Mouse (Mus musculus) hindbrain, embryonic 13.5 days (tissue): ENCODE measurements around the gene Zfp526. TPM values are rescaled to one million over a fixed set of nuclear protein-coding genes. Genes with fewer than 3 reads are reported as not detected.
A peak's percentile ranks its signal among the peaks of the same experiment; 100 is the strongest.

Source experiments
- ATAC-seq: fragments of 200-750 bp; cut with Nextera tagmentation; 2 replicates; pipeline ENCODE4 v1.8.0; 2017; ENCODE audit warnings: moderate TSS enrichment; ENCODE audit not compliant: low FRiP score
- H3K27ac ChIP-seq: fragments of 300-500 bp; sonication (generic); 2 replicates; pipeline ENCODE4 v1.5.1; 2015; ENCODE audit warnings: inconsistent platforms, mild to moderate bottlenecking, moderate library complexity
- H3K27me3 ChIP-seq: fragments of 300-500 bp; sonication (generic); 2 replicates; pipeline ENCODE4 v1.6.1; 2015; ENCODE audit warnings: mild to moderate bottlenecking, inconsistent platforms
- H3K36me3 ChIP-seq: fragments of 300-500 bp; sonication (generic); 2 replicates; pipeline ENCODE4 v1.6.1; 2015; ENCODE audit warnings: mild to moderate bottlenecking, inconsistent platforms
- H3K4me1 ChIP-seq: fragments of 300-500 bp; sonication (generic); replicated peaks from 2 replicates; pipeline ENCODE4 v1.6.1; 2015; ENCODE audit warnings: inconsistent platforms
- H3K4me2 ChIP-seq: fragments of 300-500 bp; sonication (generic); 2 replicates; pipeline ENCODE4 v1.6.1; 2015; ENCODE audit warnings: inconsistent platforms, mild to moderate bottlenecking, moderate library complexity
- H3K4me3 ChIP-seq: fragments of 300-500 bp; sonication (generic); 2 replicates; pipeline ENCODE4 v1.5.1; 2015; ENCODE audit warnings: mild to moderate bottlenecking, inconsistent platforms
- H3K9ac ChIP-seq: fragments of 300-500 bp; sonication (generic); 2 replicates; pipeline ENCODE4 v1.6.1; 2015; ENCODE audit warnings: mild to moderate bottlenecking, inconsistent platforms
- H3K9me3 ChIP-seq: fragments of 300-500 bp; sonication (generic); 2 replicates; pipeline ENCODE4 v1.6.1; 2016; ENCODE audit warnings: inconsistent platforms
- WGBS: fragments of 180-500 bp; shearing (Covaris S2); methylation state at CpG from one replicate; pipeline ENCODE4 v1.1.7; 2015; 5-methylcytosine and 5-hydroxymethylcytosine counted together
- polyA plus RNA-seq: library from polyadenylated mRNA; unstranded; fragments of >200 nt; fragmentation: Nextera tagmentation; extraction: Ambion mirVana; gene quantifications from 2 replicates; pipeline ENCODE4 v1.2.1, GENCODE M21; 2015

Gene Zfp526
- 1.6 and 1.9 TPM in 2 replicates for polyA plus RNA-seq

GRCm38 (mm10) chr7:25221102-25221883, at the start of gene Zfp526:
Zfp526 (plus strand) TSS chr7:25221425.
- Histone ChIP-seq H3K36me3 (peaks cover 36% of the 10 kb centered on the region), H3K27me3 (no peaks in the 10 kb centered on the region), H3K9ac (peak within 1 kb of the TSS; percentile 79), H3K4me3 (peak within 1 kb of the TSS; percentile 73), H3K9me3 (no peaks in the 10 kb centered on the region), H3K27ac (peak within 1 kb of the TSS; percentile 88), H3K4me2 (peak within 1 kb of the TSS; percentile 97), H3K4me1 (peaks cover 43% of the 10 kb centered on the region)
- under 1% methylated on average over 45 of the region's 45 CpGs for WGBS
- ATAC-seq: peak; percentile 95

- peak overlapping the region; percentile 99 for H3K27ac ChIP-seq
- peak overlapping the region; percentile 68 for H3K9ac ChIP-seq
- 22% methylated on average over 5 of the region's 5 CpGs for WGBS
- H3K4me2 ChIP-seq: peak overlapping the region; percentile 41
- H3K4me3 ChIP-seq: no peak overlapping the region
- H3K4me1 ChIP-seq: peaks cover 72% of the 10 kb centered on the region
- no peak for ATAC-seq
- no peaks in the 10 kb centered on the region for H3K9me3 ChIP-seq
- no peaks in the 10 kb centered on the region for H3K36me3 ChIP-seq
- H3K27me3 ChIP-seq: 0 out of 2 replicates have a peak, but pooled peaks cover 7% of the 10 kb centered on the region
Measured at GRCm38 (mm10) chr7:25172669-25173068, 48.6 kb upstream of the Zfp526 start.

DNA sequence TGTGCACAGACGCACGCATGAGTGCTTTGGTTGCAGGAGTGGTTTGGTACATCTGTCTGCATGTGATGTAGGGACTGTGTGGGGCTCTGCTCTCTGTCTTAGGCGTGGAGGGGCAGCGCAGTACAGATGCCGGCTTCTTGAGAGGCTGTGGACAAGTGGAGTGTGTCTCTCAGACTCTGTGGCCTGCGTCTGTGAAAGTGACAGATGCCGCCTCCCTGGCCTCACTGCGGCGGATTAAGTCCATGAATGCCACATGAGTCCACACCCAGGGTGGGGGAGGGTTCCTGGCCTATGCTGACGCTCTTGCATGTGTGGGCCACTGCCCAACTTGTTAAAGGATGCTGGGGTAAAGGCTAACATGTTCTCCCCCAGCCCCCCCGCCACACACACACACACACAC, 46.9 kb upstream of the Zfp526 start:
- Histone ChIP-seq H3K4me3 (0 out of 2 replicates have a peak overlapping the region, but pooled peaks have one; percentile 12), H3K27me3 (0 out of 2 replicates have a peak, but pooled peaks cover 9% of the 10 kb centered on the region), H3K4me1 (peaks cover 79% of the 10 kb centered on the region), H3K36me3 (no peaks in the 10 kb centered on the region), H3K27ac (peak overlapping the region; percentile 99), H3K4me2 (peak overlapping the region; percentile 41), H3K9ac (peak overlapping the region; percentile 51), H3K9me3 (no peaks in the 10 kb centered on the region)
- WGBS: 43% methylated on average over 10 of the region's 11 CpGs
- ATAC-seq: no peak

- Histone ChIP-seq H3K9me3 (no peaks in the 10 kb centered on the region), H3K27me3 (peaks cover 36% of the 10 kb centered on the region), H3K36me3 (no peaks in the 10 kb centered on the region), H3K9ac (peak overlapping the region; percentile 94), H3K4me1 (peaks cover 74% of the 10 kb centered on the region), H3K4me2 (peak overlapping the region; percentile 84), H3K27ac (peak overlapping the region; percentile 99), H3K4me3 (peak overlapping the region; percentile 68)
- no peak for ATAC-seq
- WGBS: under 1% methylated on average over 17 of the region's 17 CpGs
Measured at GRCm38 (mm10) chr7:25178317-25178716, 42.9 kb upstream of the Zfp526 start.

GRCm38 (mm10) chr7:25178787-25179605, 42.2 kb upstream of the Zfp526 start:
- peak overlapping the region; percentile 94 for H3K9ac ChIP-seq
- peak overlapping the region; percentile 99 for H3K27ac ChIP-seq
- H3K4me2 ChIP-seq: peak overlapping the region; percentile 84
- peaks cover 42% of the 10 kb centered on the region for H3K27me3 ChIP-seq
- peaks cover 67% of the 10 kb centered on the region for H3K4me1 ChIP-seq
- ATAC-seq: peak; percentile 82
- H3K4me3 ChIP-seq: peak overlapping the region; percentile 68
- WGBS: 1% methylated on average over 55 of the region's 56 CpGs
- no peaks in the 10 kb centered on the region for H3K9me3 ChIP-seq
- H3K36me3 ChIP-seq: no peaks in the 10 kb centered on the region

DNA sequence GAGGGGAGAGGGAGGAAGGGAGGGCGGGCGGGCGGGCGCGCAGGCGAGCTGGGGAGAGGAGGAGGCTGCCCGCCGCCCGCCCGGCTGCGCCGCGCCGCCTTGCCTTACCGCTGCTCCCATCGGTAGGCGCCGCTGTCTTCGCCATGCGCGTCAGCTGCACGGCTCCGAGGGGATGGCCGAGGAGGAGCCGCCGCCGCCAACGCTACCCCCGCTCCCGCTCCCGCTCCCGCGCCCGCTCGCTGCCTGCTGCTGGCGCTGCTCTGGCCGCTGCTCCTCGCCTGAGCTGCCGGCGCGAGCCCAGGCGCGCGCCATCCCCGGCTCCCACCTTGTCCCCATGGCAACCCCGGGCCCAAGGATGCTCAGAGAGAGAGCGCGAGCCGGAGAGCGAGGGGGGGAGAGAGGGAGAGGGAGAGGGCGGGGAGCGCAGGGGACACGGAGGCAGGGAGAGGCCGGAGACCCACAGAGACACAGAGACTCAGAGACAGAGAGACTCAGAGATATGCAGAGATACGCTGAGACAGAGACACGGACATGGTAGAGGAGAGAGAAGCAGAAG, 41.5 kb upstream of the Zfp526 start, which contains the start of gene Pou2f2:
TSS of gene Pou2f2 (minus strand) at position 121 of the 556 bp plus-strand sequence.
- under 1% methylated on average over 31 of the region's 56 CpGs for WGBS
- peaks cover 60% of the 10 kb centered on the region for H3K4me1 ChIP-seq

DNA sequence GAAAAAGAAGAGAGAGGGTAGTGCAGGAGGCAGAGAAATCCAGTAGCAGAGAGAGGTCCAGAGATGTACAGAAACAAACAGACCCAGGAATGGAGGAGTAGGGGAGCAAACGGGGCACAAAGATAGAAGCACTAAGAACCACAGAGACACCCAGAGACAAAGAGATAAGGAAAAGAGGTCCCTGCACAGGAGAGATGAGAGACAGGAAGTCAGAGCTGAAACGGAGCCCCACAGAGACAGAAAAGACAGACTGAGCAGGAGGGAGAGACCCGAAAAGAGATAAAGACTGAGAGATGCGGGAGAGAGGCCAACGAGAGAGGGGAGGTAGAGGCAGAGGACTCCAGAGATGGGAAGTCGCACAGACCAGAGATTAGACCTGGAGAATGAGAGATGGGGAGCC, 40.7 kb upstream of the Zfp526 start:
- H3K27ac ChIP-seq: peak overlapping the region; percentile 99
- peak overlapping the region; percentile 84 for H3K4me2 ChIP-seq
- H3K9ac ChIP-seq: peak overlapping the region; percentile 94
- no peak for ATAC-seq
- peak overlapping the region; percentile 68 for H3K4me3 ChIP-seq
- H3K27me3 ChIP-seq: peaks cover 52% of the 10 kb centered on the region
- H3K36me3 ChIP-seq: no peaks in the 10 kb centered on the region
- peaks cover 52% of the 10 kb centered on the region for H3K4me1 ChIP-seq
- 5% methylated on average over 6 of the region's 6 CpGs for WGBS
- H3K9me3 ChIP-seq: no peaks in the 10 kb centered on the region

More for the DNA sequence above, 41.5 kb upstream of the Zfp526 start, which contains the start of gene Pou2f2:
- Histone ChIP-seq H3K9ac (peak within 1 kb of the TSS; percentile 94), H3K4me3 (peak within 1 kb of the TSS; percentile 68), H3K27me3 (peaks cover 48% of the 10 kb centered on the region), H3K27ac (peak within 1 kb of the TSS; percentile 99), H3K4me2 (peak within 1 kb of the TSS; percentile 84), H3K36me3 (no peaks in the 10 kb centered on the region), H3K9me3 (no peaks in the 10 kb centered on the region)
- peak; percentile 92 for ATAC-seq

- Histone ChIP-seq H3K4me3 (peak overlapping the region; percentile 68), H3K4me2 (peak overlapping the region; percentile 84), H3K9ac (peak overlapping the region; percentile 49), H3K27ac (no peak overlapping the region; the same call in 1 of the 2 replicates), H3K36me3 (no peaks in the 10 kb centered on the region), H3K27me3 (peaks cover 54% of the 10 kb centered on the region), H3K9me3 (no peaks in the 10 kb centered on the region), H3K4me1 (peaks cover 44% of the 10 kb centered on the region)
- under 1% methylated on average over 15 of the region's 15 CpGs for WGBS
- ATAC-seq: 0 out of 2 replicates have a peak, but pooled peaks have one; percentile 3
Measured at GRCm38 (mm10) chr7:25181331-25181790, 39.9 kb upstream of the Zfp526 start.

DNA sequence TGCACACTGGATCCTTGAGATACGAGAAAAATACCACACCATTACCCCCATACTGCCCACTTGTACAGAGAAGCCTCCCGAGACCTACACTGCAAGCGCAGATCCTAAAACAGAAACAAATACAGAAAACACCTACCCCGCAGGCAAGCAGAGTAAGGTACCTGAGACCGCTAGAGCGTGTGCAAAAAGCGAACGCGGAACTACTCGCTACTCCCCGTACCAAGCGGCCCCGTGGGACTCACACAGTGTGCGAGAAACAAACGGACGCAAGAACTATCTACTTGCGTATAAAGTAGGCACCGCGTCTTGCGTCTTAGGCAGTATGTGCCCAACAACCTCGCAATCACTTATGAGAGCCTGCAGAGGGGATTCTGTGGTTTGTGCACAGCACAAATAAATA, 39.4 kb upstream of the Zfp526 start:
- Histone ChIP-seq H3K4me2 (peak overlapping the region; percentile 84), H3K27me3 (peaks cover 54% of the 10 kb centered on the region), H3K4me3 (peak overlapping the region; percentile 68), H3K9ac (peak overlapping the region; percentile 49), H3K4me1 (peaks cover 39% of the 10 kb centered on the region), H3K36me3 (no peaks in the 10 kb centered on the region), H3K27ac (no peak overlapping the region), H3K9me3 (no peaks in the 10 kb centered on the region)
- 3% methylated on average over 21 of the region's 21 CpGs for whole genome bisulfite sequencing
- no peak for ATAC-seq

GRCm38 (mm10) chr7:25184091-25184490, 37.1 kb upstream of the Zfp526 start:
- H3K36me3 ChIP-seq: no peaks in the 10 kb centered on the region
- H3K9ac ChIP-seq: no peak overlapping the region
- no peak overlapping the region for H3K4me2 ChIP-seq
- H3K9me3 ChIP-seq: no peaks in the 10 kb centered on the region
- H3K27me3 ChIP-seq: peaks cover 51% of the 10 kb centered on the region
- H3K4me1 ChIP-seq: peaks cover 23% of the 10 kb centered on the region
- no peak for ATAC-seq
- H3K27ac ChIP-seq: no peak overlapping the region
- 79% methylated on average over 6 of the region's 6 CpGs for WGBS
- no peak overlapping the region for H3K4me3 ChIP-seq

- peak; percentile 82 for ATAC-seq
- Histone ChIP-seq H3K9me3 (no peaks in the 10 kb centered on the region), H3K27me3 (peaks cover 24% of the 10 kb centered on the region), H3K4me1 (no peaks in the 10 kb centered on the region), H3K27ac (no peak overlapping the region), H3K9ac (no peak overlapping the region), H3K36me3 (no peaks in the 10 kb centered on the region), H3K4me2 (peak overlapping the region; percentile 13; the same call in 1 of the 2 replicates), H3K4me3 (no peak overlapping the region)
- WGBS: 30% methylated on average over 21 of the region's 21 CpGs
Measured at GRCm38 (mm10) chr7:25187662-25188650, 33.3 kb upstream of the Zfp526 start.
